ENCODE assay signal across 9 mouse cellular contexts in genomic region chr9:90100760-90101159, GRCm38 (mm10). TPM values are rescaled to one million over a fixed set of nuclear protein-coding genes. Genes with fewer than 3 reads are reported as not detected.
DNase-seq lines count a peak whose midpoint lies in the region; ATAC-seq and TF ChIP-seq lines count a peak whose summit lies in the region.
"Had no signal": no experiment of that assay in that cellular context is flagged by ENCODE, and none has a peak within 500 bp of the region (broad histone marks: within the 10 kb centered on the region; RNA-seq: fewer than 3 reads in every experiment).

No protein-coding gene starts in this region.

- peak; percentile 71 for ATAC-seq in erythroblast, adult 5-6 weeks (replicated peaks; ENCODE audit: low FRiP score, poor library complexity, severe bottlenecking)
- 0 out of 2 replicates have a peak, but pooled peaks have one; percentile 40 for ATAC-seq in monocyte, adult 5-6 weeks (replicated peaks; ENCODE audit: insufficient number of reproducible peaks, low FRiP score, low TSS enrichment, poor library complexity, severe bottlenecking)

- 41% methylated on average over 2 of the region's 2 CpGs for WGBS in cerebellum, adult 2 months
- WGBS in lung, adult 2 months: 50% methylated on average over 2 of the region's 2 CpGs

- H3K27ac ChIP-seq in cerebellum, adult 2 months (ENCODE audit: insufficient read depth, low read length): no peak overlapping the region
- H3K27ac ChIP-seq: embryonic facial prominence, embryonic 12.5 days had no signal

- H3K27me3 ChIP-seq in cerebellum, adult 2 months (ENCODE audit: control insufficient read depth, insufficient read depth, low read length): no peaks in the 10 kb centered on the region
- H3K27me3 ChIP-seq: embryonic facial prominence, embryonic 12.5 days had no signal

- 0 out of 2 replicates have a peak, but pooled peaks cover 2% of the 10 kb centered on the region for H3K4me1 ChIP-seq in cerebellum, adult 2 months (ENCODE audit: control insufficient read depth, insufficient read depth, low read length)
- peaks cover 3% of the 10 kb centered on the region; the same call in 1 of the 2 replicates for H3K4me1 ChIP-seq in lung, adult 2 months (ENCODE audit: control insufficient read depth, insufficient read depth, low read length)
- H3K4me1 ChIP-seq: embryonic facial prominence, embryonic 12.5 days had no signal

- TF ChIP-seq CTCF in cerebellum, adult 2 months (IDR thresholded peaks at IDR 0.05; ENCODE audit: borderline replicate concordance, insufficient read depth, low read depth, low read length): peak; percentile 50; the same call in 1 of the 2 replicates
- peak; percentile 47 for TF ChIP-seq CTCF in lung, adult 2 months (IDR thresholded peaks at IDR 0.05; ENCODE audit: insufficient read depth, low read length)

- no peak for TF ChIP-seq POLR2A in cerebellum, adult 2 months (IDR thresholded peaks at IDR 0.05; ENCODE audit: borderline replicate concordance, insufficient read depth, low read length)
- no peak for TF ChIP-seq POLR2A in lung, adult 2 months (IDR thresholded peaks at IDR 0.05; ENCODE audit: borderline replicate concordance, extremely low read depth, low read depth, low read length)

- no peak overlapping the region for H3K4me3 ChIP-seq in cerebellum, adult 2 months (replicated peaks; ENCODE audit: insufficient read depth, low read depth, low read length)
- no peak overlapping the region for H3K4me3 ChIP-seq in lung, adult 2 months (replicated peaks; ENCODE audit: extremely low read depth, low read depth, low read length)
- H3K4me3 ChIP-seq: embryonic facial prominence, embryonic 12.5 days had no signal

- DNase-seq in cerebellum, adult 2 months: no peak
- no peak for DNase-seq in cerebellum, postnatal 36 days
- no peak for DNase-seq in lung, adult 2 months
- DNase-seq in lung, adult 18-20 months: no peak
- DNase-seq in ovary, postnatal 36 days (ENCODE audit: low spot score): no peak
- DNase-seq in adrenal gland, postnatal 36 days: no peak

RNA-seq across cellular contexts. Expression of gene Morf4l1, which starts 13.8 kb away (rescaled TPM):
- polyA plus RNA-seq in cerebellum, adult 2 months (2012; rRNA removed): 468 and 520 TPM in 2 replicates
- polyA plus RNA-seq in lung, adult 2 months (2012; rRNA removed): 76.6 and 127 TPM in 2 replicates
- total RNA-seq in erythroblast, adult 5-6 weeks (2015; ENCODE audit: low replicate concordance): 117 and 134 TPM in 2 replicates
- total RNA-seq in erythroblast, adult 5-6 weeks (2017; ENCODE audit: low replicate concordance): 130 and 153 TPM in 2 replicates
- total RNA-seq in monocyte, adult 5-6 weeks (2017): 337 to 441 TPM (median 353 TPM) in 3 replicates
- total RNA-seq in adrenal gland, postnatal 36 days (2021): 100 to 1,000 TPM; 341 to 364 TPM

RNA-seq across cellular contexts. Expression of gene Ctsh, which starts 46.8 kb away (rescaled TPM):
- polyA plus RNA-seq in cerebellum, adult 2 months (2012; rRNA removed): 13.8 and 16.3 TPM in 2 replicates
- polyA plus RNA-seq in lung, adult 2 months (2012; rRNA removed): 95.5 and 151 TPM in 2 replicates
- 61.0 and 131 TPM in 2 replicates for total RNA-seq in erythroblast, adult 5-6 weeks (2015; ENCODE audit: low replicate concordance)
- total RNA-seq in erythroblast, adult 5-6 weeks (2017; ENCODE audit: low replicate concordance): 25.6 and 30.1 TPM in 2 replicates
- total RNA-seq in monocyte, adult 5-6 weeks (2017): 117 to 205 TPM (median 169 TPM) in 3 replicates
- total RNA-seq in adrenal gland, postnatal 36 days (2021): 100 to 1,000 TPM; 128 to 170 TPM
